Mouse (Mus musculus) neural tube, embryonic 15.5 days (tissue): Measurements from ENCODE around the gene Gm14226. TPM values are rescaled to one million over a fixed set of nuclear protein-coding genes. Genes with fewer than 3 reads are reported as not detected.
"Not testable (repeated sequence)": the region's sequence is repeated elsewhere in the genome, so short reads cannot be mapped to it uniquely, and the experiment has no call there.

Source experiments
- ATAC-seq: fragments of 200-750 bp; cut with Nextera tagmentation; 2 replicates; pipeline ENCODE4 v1.8.0; 2017; ENCODE audit warnings: mild to moderate bottlenecking, moderate TSS enrichment, moderate library complexity; ENCODE audit not compliant: low FRiP score
- H3K27ac ChIP-seq: fragments of 300-500 bp; sonication (generic); replicated peaks from 2 replicates; pipeline ENCODE4 v1.5.1; 2015; ENCODE audit warnings: mild to moderate bottlenecking, inconsistent platforms
- H3K27me3 ChIP-seq: fragments of 300-500 bp; sonication (generic); replicated peaks from 2 replicates; pipeline ENCODE4 v1.6.1; 2015; ENCODE audit warnings: inconsistent platforms
- H3K36me3 ChIP-seq: fragments of 300-500 bp; sonication (generic); 2 replicates; pipeline ENCODE4 v1.6.1; 2015; ENCODE audit warnings: inconsistent platforms
- H3K4me1 ChIP-seq: fragments of 300-500 bp; sonication (generic); 2 replicates; pipeline ENCODE4 v1.6.1; 2015; ENCODE audit warnings: inconsistent platforms
- H3K4me2 ChIP-seq: fragments of 300-500 bp; sonication (generic); 2 replicates; pipeline ENCODE4 v1.6.1; 2015; ENCODE audit warnings: inconsistent platforms, mild to moderate bottlenecking, moderate library complexity
- H3K4me3 ChIP-seq: fragments of 300-500 bp; sonication (generic); replicated peaks from 2 replicates; pipeline ENCODE4 v1.5.1; 2015; ENCODE audit warnings: mild to moderate bottlenecking, inconsistent platforms
- H3K9ac ChIP-seq: fragments of 300-500 bp; sonication (generic); replicated peaks from 2 replicates; pipeline ENCODE4 v1.6.1; 2015; ENCODE audit warnings: mild to moderate bottlenecking, inconsistent platforms
- H3K9me3 ChIP-seq: fragments of 300-500 bp; sonication (generic); replicated peaks from 2 replicates; pipeline ENCODE4 v1.6.1; 2016; ENCODE audit warnings: inconsistent platforms
- WGBS: fragments of 180-500 bp; shearing (Covaris S2); methylation state at CpG from one replicate; pipeline ENCODE4 v1.1.7; 2015; ENCODE audit warnings: mixed read lengths; 5-methylcytosine and 5-hydroxymethylcytosine counted together
- polyA plus RNA-seq: library from polyadenylated mRNA; unstranded; fragments of >200 nt; fragmentation: Nextera tagmentation; extraction: Ambion mirVana; gene quantifications from 2 replicates; pipeline ENCODE4 v1.2.1, GENCODE M21; 2015

Gene Gm14226
- polyA plus RNA-seq, 1 experiment from 2014 or later = 0.29 TPM

DNA sequence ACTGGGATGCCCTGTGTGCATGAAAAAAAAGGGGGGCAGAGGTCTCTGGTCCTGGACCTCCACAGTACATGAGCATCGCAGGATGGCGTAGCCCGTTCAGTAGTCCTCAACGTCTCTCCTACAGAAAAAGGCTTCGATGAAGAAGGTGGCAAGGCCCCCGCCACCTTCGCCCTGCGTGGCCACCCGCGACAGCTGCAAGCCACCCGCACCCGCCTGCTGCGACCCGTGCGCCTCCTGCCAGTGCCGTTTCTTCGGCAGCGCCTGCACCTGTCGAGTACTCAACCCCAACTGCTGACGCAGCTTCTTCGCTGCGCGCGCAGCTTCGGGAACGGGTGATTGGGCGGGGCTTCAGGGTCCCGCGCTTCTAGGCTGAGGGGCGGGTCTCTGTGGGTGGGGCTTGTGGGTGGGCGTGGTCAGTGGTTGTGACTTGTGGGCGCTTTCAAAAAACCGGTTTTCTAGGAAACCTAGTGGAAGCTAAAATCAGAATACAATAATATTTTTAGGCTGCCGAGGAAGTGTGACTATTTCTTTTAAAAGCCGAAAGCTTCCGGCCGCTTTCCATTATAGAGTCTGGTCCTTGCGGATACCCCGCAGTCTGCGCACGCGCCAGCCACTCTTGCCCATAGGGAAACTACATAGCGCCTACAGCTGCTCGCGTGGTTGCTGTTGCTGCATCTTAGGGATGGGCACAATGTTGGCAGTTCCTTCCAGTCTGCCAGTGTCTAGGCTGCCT lies 32.6 kb downstream of the Gm14226 start:
- Histone ChIP-seq H3K9ac (peak overlapping the region; percentile 80), H3K4me1 (peaks cover 14% of the 10 kb centered on the region), H3K27me3 (no peaks in the 10 kb centered on the region), H3K4me3 (peak overlapping the region; percentile 56), H3K4me2 (peak overlapping the region; percentile 90), H3K9me3 (no peaks in the 10 kb centered on the region), H3K36me3 (no peaks in the 10 kb centered on the region), H3K27ac (peak overlapping the region; percentile 94)
- peak; percentile 96 for ATAC-seq
- WGBS = under 1% methylated on average over 45 of the region's 45 CpGs

DNA sequence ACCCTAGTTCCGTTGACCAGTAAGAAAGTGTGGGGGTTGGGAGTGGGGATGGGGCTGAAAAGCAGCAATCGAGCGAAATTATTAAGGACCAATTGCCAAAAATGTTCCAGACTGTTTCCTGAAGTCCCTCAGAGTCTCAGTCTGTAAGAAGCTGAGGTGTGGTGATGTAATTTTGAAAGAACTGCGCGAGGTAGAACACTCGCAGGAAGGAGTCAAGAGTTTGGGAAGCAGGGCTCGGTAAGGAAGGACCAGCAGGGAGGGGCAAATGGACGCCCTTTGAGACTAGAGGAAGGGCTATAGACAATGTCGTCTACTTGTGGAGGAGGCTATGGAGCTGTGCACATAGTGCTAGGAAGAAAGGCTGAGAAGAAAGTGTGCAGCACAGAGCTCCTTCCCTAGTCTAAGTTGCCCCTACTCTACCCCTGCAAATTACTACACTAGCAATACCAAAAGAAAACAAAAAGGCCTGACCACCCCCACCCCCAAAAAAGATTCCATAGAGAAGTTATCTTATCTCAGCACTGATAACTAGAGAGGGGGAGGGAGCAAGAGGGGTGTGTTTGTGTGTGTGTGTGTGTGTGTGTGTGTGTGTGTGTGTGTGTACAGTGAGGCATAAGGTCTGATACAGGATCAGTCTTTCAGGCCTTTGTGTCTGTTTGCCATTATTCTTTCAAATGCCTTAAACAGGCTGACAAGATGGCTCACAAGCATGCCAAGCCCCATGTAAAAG lies 33.7 kb downstream of the Gm14226 start:
- no peaks in the 10 kb centered on the region for H3K9me3 ChIP-seq
- ATAC-seq = no peak
- peak overlapping the region; percentile 59 for H3K9ac ChIP-seq
- peak overlapping the region; percentile 56 for H3K4me3 ChIP-seq
- peaks cover 14% of the 10 kb centered on the region for H3K4me1 ChIP-seq
- H3K27ac ChIP-seq = peak overlapping the region; percentile 94
- H3K4me2 ChIP-seq = peak overlapping the region; percentile 90
- H3K27me3 ChIP-seq = no peaks in the 10 kb centered on the region
- WGBS = 28% methylated on average over 9 of the region's 9 CpGs
- no peaks in the 10 kb centered on the region for H3K36me3 ChIP-seq

DNA sequence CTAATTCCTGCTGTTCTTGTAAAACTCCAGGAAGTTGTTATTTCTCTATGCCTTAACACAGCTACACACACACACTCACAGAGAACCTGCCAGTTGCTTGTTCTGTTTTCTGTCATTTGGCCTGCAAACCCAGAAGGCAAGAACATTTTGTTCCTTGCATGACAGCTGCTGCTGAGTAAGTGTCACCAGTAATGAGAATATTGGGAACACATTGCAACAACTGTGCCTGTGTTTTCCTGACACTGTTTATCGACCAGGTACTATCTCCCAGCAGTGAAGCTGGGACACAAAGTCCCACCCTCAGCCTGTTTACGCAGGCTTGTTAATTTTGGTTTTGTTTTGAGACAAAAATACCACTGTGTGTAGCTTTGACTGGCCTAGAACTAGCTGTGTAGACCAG lies 34.6 kb downstream of the Gm14226 start:
- Histone ChIP-seq H3K27me3 (no peaks in the 10 kb centered on the region), H3K27ac (no peak overlapping the region), H3K4me2 (no peak overlapping the region), H3K9me3 (no peaks in the 10 kb centered on the region), H3K4me3 (no peak overlapping the region), H3K4me1 (peaks cover 14% of the 10 kb centered on the region), H3K9ac (no peak overlapping the region), H3K36me3 (no peaks in the 10 kb centered on the region)
- ATAC-seq = no peak
- 84% methylated on average over 2 of the region's 2 CpGs for WGBS

- not testable (repeated sequence) for H3K27me3 ChIP-seq, ATAC-seq, H3K9ac ChIP-seq, H3K36me3 ChIP-seq, H3K4me3 ChIP-seq, H3K9me3 ChIP-seq, H3K27ac ChIP-seq, H3K4me2 ChIP-seq
- H3K4me1 ChIP-seq = peaks cover 14% of the 10 kb centered on the region
- 92% methylated on average over 8 of the region's 8 CpGs for WGBS
Observed at GRCm38 (mm10) chr2:155053512-155053911, 35.4 kb downstream of the Gm14226 start.

- no peaks in the 10 kb centered on the region for H3K9me3 ChIP-seq
- peaks cover 6% of the 10 kb centered on the region; the same call in 1 of the 2 replicates for H3K36me3 ChIP-seq
- H3K9ac ChIP-seq = no peak overlapping the region
- H3K4me3 ChIP-seq = no peak overlapping the region
- H3K27ac ChIP-seq = no peak overlapping the region
- no peak for ATAC-seq
- no peaks in the 10 kb centered on the region for H3K27me3 ChIP-seq
- 78% methylated on average over 3 of the region's 3 CpGs for WGBS
- H3K4me1 ChIP-seq = peaks cover 14% of the 10 kb centered on the region
- no peak overlapping the region for H3K4me2 ChIP-seq
Observed at GRCm38 (mm10) chr2:155054672-155055071, 36.6 kb downstream of the Gm14226 start.

DNA sequence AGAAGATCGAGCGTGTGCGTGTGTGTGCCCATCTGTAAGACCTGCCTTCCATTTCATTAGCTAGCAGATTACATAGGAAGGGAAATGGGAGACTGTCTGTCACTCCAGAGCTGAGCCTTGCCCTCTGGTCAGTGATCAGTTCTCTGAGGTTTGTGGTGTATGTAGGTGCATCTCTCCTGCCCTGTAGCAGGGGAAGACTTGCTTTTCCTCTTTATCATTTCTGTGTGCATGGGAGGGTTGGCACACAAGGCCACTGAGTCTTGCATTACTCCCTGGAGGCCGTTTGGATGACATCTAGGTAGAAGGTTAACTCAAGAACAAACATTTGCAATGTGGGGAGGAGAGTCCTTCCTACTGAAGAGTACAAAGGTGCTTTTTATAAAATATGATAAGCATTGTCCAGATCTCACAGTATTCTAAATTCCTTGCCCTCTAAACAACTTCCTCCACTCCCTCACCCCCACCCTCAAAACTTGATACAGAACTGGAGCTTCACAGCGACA lies 38.1 kb downstream of the Gm14226 start:
- H3K9me3 ChIP-seq = no peaks in the 10 kb centered on the region
- H3K27ac ChIP-seq = no peak overlapping the region
- WGBS = 77% methylated on average over 5 of the region's 5 CpGs
- H3K4me2 ChIP-seq = no peak overlapping the region
- no peak overlapping the region for H3K4me3 ChIP-seq
- peaks cover 10% of the 10 kb centered on the region; the same call in 1 of the 2 replicates for H3K36me3 ChIP-seq
- no peaks in the 10 kb centered on the region for H3K27me3 ChIP-seq
- H3K9ac ChIP-seq = no peak overlapping the region
- H3K4me1 ChIP-seq = peaks cover 8% of the 10 kb centered on the region
- ATAC-seq = no peak

DNA sequence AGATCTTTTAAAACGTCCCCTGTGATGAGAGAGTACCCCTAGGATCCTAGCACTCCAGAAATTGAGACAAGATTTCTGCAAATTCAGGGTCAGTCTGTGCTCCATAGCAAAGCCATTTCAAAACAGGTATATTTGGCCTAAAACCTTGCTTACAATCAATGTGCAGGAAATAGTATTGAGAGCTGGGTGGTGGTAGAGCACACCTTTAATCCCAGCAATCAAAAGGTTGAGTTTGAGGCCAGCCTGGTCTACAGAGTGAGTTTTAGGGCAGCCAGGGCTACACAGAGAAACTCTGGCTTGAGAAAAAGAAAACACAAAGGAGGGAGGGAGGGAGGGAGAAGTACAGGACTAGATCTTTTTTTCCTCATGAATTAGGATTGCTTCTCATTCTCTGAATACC lies 39.3 kb downstream of the Gm14226 start:
- no peak overlapping the region for H3K9ac ChIP-seq
- peaks cover 21% of the 10 kb centered on the region for H3K36me3 ChIP-seq
- ATAC-seq = no peak
- no peak overlapping the region for H3K27ac ChIP-seq
- H3K27me3 ChIP-seq = no peaks in the 10 kb centered on the region
- H3K9me3 ChIP-seq = no peaks in the 10 kb centered on the region
- H3K4me2 ChIP-seq = no peak overlapping the region
- 65% methylated on average over 1 of the region's 1 CpGs for WGBS
- H3K4me1 ChIP-seq = no peaks in the 10 kb centered on the region
- no peak overlapping the region for H3K4me3 ChIP-seq

DNA sequence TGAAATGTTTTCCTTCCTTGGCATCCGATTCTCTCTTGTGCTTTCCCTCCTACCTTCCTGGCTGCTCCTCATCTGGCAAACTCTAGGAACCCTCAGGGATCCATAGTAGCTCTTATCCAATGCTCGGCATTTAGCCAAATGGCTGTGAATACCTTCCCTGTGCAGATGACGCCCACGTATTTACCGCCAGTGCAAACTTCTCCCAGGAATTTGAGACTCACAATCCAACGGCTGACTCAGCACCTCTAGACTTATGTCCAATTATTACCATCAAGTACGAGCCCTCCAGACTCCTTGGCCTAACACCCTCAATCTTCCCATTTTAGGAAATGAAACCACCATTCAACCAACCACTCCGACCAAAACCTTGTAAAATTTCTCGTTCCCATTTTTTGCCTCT lies 53.0 kb downstream of the Gm14226 start:
- H3K9me3 ChIP-seq = no peaks in the 10 kb centered on the region
- no peak overlapping the region for H3K4me3 ChIP-seq
- peaks cover 27% of the 10 kb centered on the region for H3K4me1 ChIP-seq
- H3K36me3 ChIP-seq = peaks cover 10% of the 10 kb centered on the region
- 89% methylated on average over 9 of the region's 9 CpGs for WGBS
- ATAC-seq = no peak
- H3K9ac ChIP-seq = no peak overlapping the region
- H3K4me2 ChIP-seq = no peak overlapping the region
- no peak overlapping the region for H3K27ac ChIP-seq
- H3K27me3 ChIP-seq = no peaks in the 10 kb centered on the region

DNA sequence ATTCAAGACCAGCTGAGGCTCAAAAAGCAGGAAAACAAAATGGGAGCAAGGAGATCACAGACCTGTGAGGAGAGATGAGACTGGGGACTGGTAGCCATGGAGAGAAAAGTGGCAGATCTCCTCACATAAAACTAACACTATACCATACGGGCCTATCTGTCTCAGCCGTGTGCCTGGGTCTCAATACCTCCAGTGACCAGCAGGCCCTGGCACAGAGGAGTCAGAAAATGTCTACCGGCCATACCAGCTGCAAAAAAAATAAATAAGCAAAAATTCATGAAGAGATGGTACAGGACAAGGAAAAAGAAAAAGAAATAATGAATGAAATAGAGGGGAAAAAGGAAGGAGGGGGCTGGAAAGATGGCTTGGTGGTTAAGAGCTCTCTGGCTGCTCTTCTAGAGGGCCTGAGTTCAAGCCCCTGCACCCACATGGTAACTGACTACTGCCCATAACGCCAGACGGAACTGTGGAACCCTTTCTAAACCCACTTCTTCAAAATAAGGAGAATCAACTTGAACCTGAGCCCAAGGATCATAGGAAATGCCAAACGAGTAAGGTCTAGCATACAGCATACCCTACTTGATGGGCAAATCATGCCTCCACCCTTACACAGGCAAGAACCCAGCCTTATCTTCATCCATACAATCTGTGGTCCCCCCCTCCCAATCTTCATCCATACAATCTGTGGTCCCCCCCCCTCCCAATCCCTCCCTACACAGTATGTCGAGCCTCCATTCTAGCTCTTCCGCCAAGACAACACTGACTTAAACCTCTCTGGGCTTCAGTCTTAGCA lies 54.5 kb downstream of the Gm14226 start:
- Histone ChIP-seq H3K9me3 (no peaks in the 10 kb centered on the region), H3K9ac (no peak overlapping the region), H3K4me3 (no peak overlapping the region), H3K36me3 (peaks cover 10% of the 10 kb centered on the region), H3K27ac (peak overlapping the region; percentile 89; the same call in 1 of the 2 replicates), H3K27me3 (no peaks in the 10 kb centered on the region), H3K4me2 (peak overlapping the region; percentile 82; the same call in 1 of the 2 replicates), H3K4me1 (peaks cover 27% of the 10 kb centered on the region)
- 79% methylated on average over 8 of the region's 8 CpGs for WGBS
- no peak for ATAC-seq

GRCm38 (mm10) chr2:155073347-155073746 lies 55.3 kb downstream of the Gm14226 start:
- no peak for ATAC-seq
- Histone ChIP-seq H3K4me2 (peak overlapping the region; percentile 82), H3K4me3 (peak overlapping the region; percentile 60), H3K27ac (peak overlapping the region; percentile 89), H3K9me3 (no peaks in the 10 kb centered on the region), H3K9ac (peak overlapping the region; percentile 83), H3K27me3 (no peaks in the 10 kb centered on the region), H3K4me1 (peaks cover 27% of the 10 kb centered on the region), H3K36me3 (peaks cover 2% of the 10 kb centered on the region; the same call in 1 of the 2 replicates)
- WGBS = 25% methylated on average over 3 of the region's 3 CpGs

DNA sequence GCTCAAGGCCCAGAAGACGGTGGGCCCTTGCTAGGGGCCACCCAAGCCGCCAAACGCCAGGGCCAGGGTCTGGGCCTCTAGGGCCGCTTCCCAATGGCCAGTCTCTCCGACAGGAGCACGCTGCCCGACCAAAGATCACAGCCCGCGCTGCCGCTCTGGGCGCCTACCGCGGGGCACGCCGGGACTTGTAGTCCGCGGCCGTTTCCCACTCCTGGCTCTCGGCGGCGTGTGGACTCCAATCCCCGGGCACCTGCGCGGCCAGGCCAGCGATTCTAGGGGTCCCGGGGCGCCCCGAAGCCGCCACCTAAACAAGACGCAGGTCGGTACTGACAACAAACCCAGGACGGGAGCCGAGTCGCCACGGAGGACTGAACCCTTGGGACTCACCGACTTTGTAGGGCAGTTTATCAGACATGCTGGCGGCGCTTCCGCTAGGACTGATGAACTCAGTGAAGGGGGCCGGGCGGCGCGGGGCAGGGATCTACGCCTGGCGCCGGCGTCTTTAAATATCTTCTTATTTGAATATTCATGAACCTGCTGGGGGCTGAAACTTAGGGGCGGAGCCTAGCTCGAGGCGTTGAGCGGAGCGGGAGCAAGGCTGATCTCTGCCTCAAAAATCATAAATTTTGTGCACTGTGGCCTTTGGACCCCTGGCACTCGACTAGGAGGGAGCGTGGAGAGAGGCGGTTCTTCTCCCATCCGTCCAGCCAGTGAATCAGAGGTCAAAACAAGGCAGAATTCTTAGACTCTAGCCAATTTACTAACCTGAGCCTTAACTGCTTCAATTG lies 56.1 kb downstream of the Gm14226 start, which contains the start of gene Ahcy:
Gene Ahcy (minus strand): TSS at position 520 of the 788 bp plus-strand sequence.
- peak within 1 kb of the TSS; percentile 60 for H3K4me3 ChIP-seq
- H3K36me3 ChIP-seq = no peaks in the 10 kb centered on the region
- peak within 1 kb of the TSS; percentile 89 for H3K27ac ChIP-seq
- H3K4me1 ChIP-seq = peaks cover 27% of the 10 kb centered on the region
- H3K4me2 ChIP-seq = peak within 1 kb of the TSS; percentile 82
- peak; percentile 96 for ATAC-seq
- H3K27me3 ChIP-seq = no peaks in the 10 kb centered on the region
- H3K9ac ChIP-seq = peak within 1 kb of the TSS; percentile 83
- H3K9me3 ChIP-seq = no peaks in the 10 kb centered on the region
- WGBS = under 1% methylated on average over 55 of the region's 56 CpGs
